Mouse (Mus musculus): ENCODE results near the gene Cdkn2c.

The Cdkn2c gene

GRCm38 (mm10) chr4:109657021-109657850 lies 9.8 kb downstream of the Cdkn2c start:
- peak in 1 of 2 experiments; percentile 7 for DNase-seq (ENCODE audit: low spot score in 2 of 2)

GRCm38 (mm10) chr4:109656301-109656700 lies 10.7 kb downstream of the Cdkn2c start:
- DNase-seq (ENCODE audit: low spot score in 2 of 2) = no peak

- DNase-seq (ENCODE audit: low spot score in 2 of 2) = no peak
Observed at GRCm38 (mm10) chr4:109655738-109656137, 11.3 kb downstream of the Cdkn2c start.

GRCm38 (mm10) chr4:109654701-109655100 lies 12.3 kb downstream of the Cdkn2c start:
- DNase-seq (ENCODE audit: low spot score in 2 of 2) = no peak

- no peak for DNase-seq (ENCODE audit: low spot score in 2 of 2)
Observed at GRCm38 (mm10) chr4:109653251-109653650, 13.7 kb downstream of the Cdkn2c start.

GRCm38 (mm10) chr4:109649331-109649730 lies 17.7 kb downstream of the Cdkn2c start:
- DNase-seq (ENCODE audit: low spot score in 2 of 2) = no peak

- no peak for DNase-seq (ENCODE audit: low spot score in 2 of 2)
Observed at GRCm38 (mm10) chr4:109647281-109647680, 19.7 kb downstream of the Cdkn2c start.

- DNase-seq (ENCODE audit: low spot score in 2 of 2) = no peak
Observed at GRCm38 (mm10) chr4:109641451-109641850, 25.5 kb downstream of the Cdkn2c start.

- no peak for DNase-seq (ENCODE audit: low spot score in 2 of 2)
Observed at GRCm38 (mm10) chr4:109640141-109640540, 26.8 kb downstream of the Cdkn2c start.

- no peak for DNase-seq (ENCODE audit: low spot score in 2 of 2)
Observed at GRCm38 (mm10) chr4:109639356-109639755, 27.6 kb downstream of the Cdkn2c start.

- no peak for DNase-seq (ENCODE audit: low spot score in 2 of 2)
Observed at GRCm38 (mm10) chr4:109634971-109635370, 32.0 kb downstream of the Cdkn2c start.

- no peak for DNase-seq (ENCODE audit: low spot score in 2 of 2)
Observed at GRCm38 (mm10) chr4:109631029-109631428, 36.0 kb downstream of the Cdkn2c start.

- DNase-seq (ENCODE audit: low spot score in 2 of 2) = no peak
Observed at GRCm38 (mm10) chr4:109630215-109630614, 36.8 kb downstream of the Cdkn2c start.

- DNase-seq (ENCODE audit: low spot score in 2 of 2) = no peak
Observed at GRCm38 (mm10) chr4:109612596-109612995, 54.4 kb downstream of the Cdkn2c start.
